Mouse (Mus musculus) lung, postnatal 0 days (tissue): ENCODE measurements around the gene Trappc6a. TPM values are rescaled to one million over a fixed set of nuclear protein-coding genes. Genes with fewer than 3 reads are reported as not detected.

Experiments used
- ATAC-seq: fragments of 200-750 bp; cut with Nextera tagmentation; 2 replicates; pipeline ENCODE4 v1.8.0; 2017; ENCODE audit warnings: moderate library complexity
- DNase-seq: peaks from one replicate; pipeline ENCODE4 v3.0.0-alpha.2; 2016; ENCODE audit warnings: low spot score
- H3K27ac ChIP-seq: fragments of 300-500 bp; sonication (generic); 2 replicates; pipeline ENCODE4 v1.5.1; 2014; ENCODE audit warnings: antibody characterized with exemption, mild to moderate bottlenecking, low read length, mixed read lengths
- H3K27me3 ChIP-seq: fragments of 300-500 bp; sonication (generic); replicated peaks from 2 replicates; pipeline ENCODE4 v1.6.1; 2014; ENCODE audit warnings: low read length, mixed read lengths; ENCODE audit not compliant: insufficient read depth
- H3K36me3 ChIP-seq: fragments of 300-500 bp; sonication (generic); 2 replicates; pipeline ENCODE4 v1.6.1; 2014; ENCODE audit warnings: low read length, mixed read lengths; ENCODE audit not compliant: insufficient read depth
- H3K4me1 ChIP-seq: fragments of 300-500 bp; sonication (generic); 2 replicates; pipeline ENCODE4 v1.6.1; 2014; ENCODE audit warnings: antibody characterized with exemption, low read depth, low read length, mixed read lengths; ENCODE audit not compliant: insufficient read depth
- H3K4me2 ChIP-seq: fragments of 300-500 bp; sonication (generic); replicated peaks from 2 replicates; pipeline ENCODE4 v1.6.1; 2014; ENCODE audit warnings: low read depth, mild to moderate bottlenecking, low read length, moderate library complexity, mixed read lengths
- H3K4me3 ChIP-seq: fragments of 300-500 bp; sonication (generic); 2 replicates; pipeline ENCODE4 v1.5.1; 2014; ENCODE audit warnings: low read depth, low read length
- H3K9ac ChIP-seq: fragments of 300-500 bp; sonication (generic); replicated peaks from 2 replicates; pipeline ENCODE4 v1.6.1; 2014; ENCODE audit warnings: low read depth, mild to moderate bottlenecking
- H3K9me3 ChIP-seq: fragments of 300-500 bp; sonication (generic); 2 replicates; pipeline ENCODE4 v1.6.1; 2016; ENCODE audit warnings: low read length, mixed read lengths
- CTCF ChIP-seq: IDR thresholded peaks from 2 replicates; pipeline ENCODE4 v1.5.1; 2016; ENCODE audit warnings: antibody characterized with exemption, mild to moderate bottlenecking
- EP300 ChIP-seq: IDR thresholded peaks from 2 replicates; pipeline ENCODE4 v1.6.1; 2016; ENCODE audit warnings: antibody characterized with exemption, mild to moderate bottlenecking, control low read depth
- WGBS: fragments of 180-500 bp; shearing (Covaris S2); extraction: QIAGEN DNeasy Blood & Tissue Kit; methylation state at CpG from one replicate; pipeline ENCODE4 v1.1.7; 2014; 5-methylcytosine and 5-hydroxymethylcytosine counted together
- polyA plus RNA-seq: library from polyadenylated mRNA; unstranded; fragments of >200 nt; fragmentation: Nextera tagmentation; extraction: Ambion mirVana; gene quantifications from 2 replicates; pipeline ENCODE4 v1.2.1, GENCODE M21; 2015

The Trappc6a gene
- polyA plus RNA-seq, 1 experiment from 2014 or later: 91.9 TPM

- Histone ChIP-seq H3K27ac (no peak overlapping the region), H3K27me3 (no peaks in the 10 kb centered on the region), H3K4me1 (no peaks in the 10 kb centered on the region), H3K4me3 (no peak overlapping the region), H3K36me3 (no peaks in the 10 kb centered on the region), H3K4me2 (no peak overlapping the region), H3K9ac (no peak overlapping the region), H3K9me3 (no peaks in the 10 kb centered on the region)
- TF ChIP-seq CTCF (no peak), EP300 (no peak)
- ATAC-seq (peak; percentile 30; the same call in 1 of the 2 replicates), DNase-seq (peak; percentile 33)
- 53% methylated on average over 5 of the region's 5 CpGs for WGBS
Observed at GRCm38 (mm10) chr7:19496214-19496555, 12.0 kb upstream of the Trappc6a start.

GRCm38 (mm10) chr7:19498326-19498725 is 9.9 kb upstream of the Trappc6a start:
- no peak for ATAC-seq
- Histone ChIP-seq H3K9me3 (no peaks in the 10 kb centered on the region), H3K4me3 (no peak overlapping the region), H3K9ac (no peak overlapping the region), H3K27me3 (no peaks in the 10 kb centered on the region), H3K4me2 (no peak overlapping the region), H3K4me1 (no peaks in the 10 kb centered on the region), H3K36me3 (no peaks in the 10 kb centered on the region), H3K27ac (no peak overlapping the region)
- 45% methylated on average over 4 of the region's 4 CpGs for WGBS
- TF ChIP-seq CTCF: no peak
- no peak for TF ChIP-seq EP300
- DNase-seq: no peak

- 50% methylated on average over 12 of the region's 12 CpGs for WGBS
- TF ChIP-seq EP300: no peak
- TF ChIP-seq CTCF: no peak
- Histone ChIP-seq H3K9me3 (no peaks in the 10 kb centered on the region), H3K27me3 (no peaks in the 10 kb centered on the region), H3K27ac (no peak overlapping the region), H3K36me3 (no peaks in the 10 kb centered on the region), H3K9ac (no peak overlapping the region), H3K4me2 (no peak overlapping the region), H3K4me3 (no peak overlapping the region), H3K4me1 (no peaks in the 10 kb centered on the region)
- DNase-seq: no peak
- ATAC-seq: no peak
Observed at GRCm38 (mm10) chr7:19500420-19501363, 7.5 kb upstream of the Trappc6a start.

GRCm38 (mm10) chr7:19501658-19502057 is 6.5 kb upstream of the Trappc6a start:
- no peak for DNase-seq
- WGBS: 56% methylated on average over 4 of the region's 4 CpGs
- Histone ChIP-seq H3K9me3 (no peaks in the 10 kb centered on the region), H3K4me2 (no peak overlapping the region), H3K27me3 (no peaks in the 10 kb centered on the region), H3K9ac (no peak overlapping the region), H3K36me3 (no peaks in the 10 kb centered on the region), H3K27ac (no peak overlapping the region), H3K4me3 (no peak overlapping the region), H3K4me1 (no peaks in the 10 kb centered on the region)
- TF ChIP-seq CTCF (no peak), EP300 (no peak)
- ATAC-seq: no peak

- Histone ChIP-seq H3K4me3 (no peak overlapping the region), H3K9me3 (no peaks in the 10 kb centered on the region), H3K4me2 (no peak overlapping the region), H3K27ac (no peak overlapping the region), H3K36me3 (no peaks in the 10 kb centered on the region), H3K27me3 (no peaks in the 10 kb centered on the region), H3K9ac (no peak overlapping the region), H3K4me1 (no peaks in the 10 kb centered on the region)
- WGBS: 28% methylated on average over 5 of the region's 5 CpGs
- TF ChIP-seq CTCF (peak; percentile 93), EP300 (no peak)
- DNase-seq: peak; percentile 79
- peak; percentile 9 for ATAC-seq
Observed at GRCm38 (mm10) chr7:19503481-19504068, 4.6 kb upstream of the Trappc6a start.

GRCm38 (mm10) chr7:19506326-19506725 is 1.9 kb upstream of the Trappc6a start:
- ATAC-seq: no peak
- H3K36me3 ChIP-seq: no peaks in the 10 kb centered on the region
- DNase-seq: no peak

More at GRCm38 (mm10) chr7:19506326-19506725, 1.9 kb upstream of the Trappc6a start:
- Histone ChIP-seq H3K4me3 (no peak overlapping the region), H3K9ac (no peak overlapping the region), H3K27ac (no peak overlapping the region), H3K9me3 (no peaks in the 10 kb centered on the region), H3K4me2 (no peak overlapping the region), H3K27me3 (no peaks in the 10 kb centered on the region), H3K4me1 (peaks cover 5% of the 10 kb centered on the region)
- WGBS: 35% methylated on average over 6 of the region's 6 CpGs
- TF ChIP-seq CTCF: peak; percentile 55
- no peak for TF ChIP-seq EP300
